In genomic region chr5:67654572-67654971, GRCm38 (mm10) we compare ENCODE assay signal across 16 mouse cellular contexts. TPM values are rescaled to one million over a fixed set of nuclear protein-coding genes. Genes with fewer than 3 reads are reported as not detected.
DNase-seq lines count a peak whose midpoint lies in the region; ATAC-seq lines count a peak whose summit lies in the region.
"Had no signal": no experiment of that assay in that cellular context is flagged by ENCODE, and none has a peak within 500 bp of the region (broad histone marks: within the 10 kb centered on the region; RNA-seq: fewer than 3 reads in every experiment).

No protein-coding gene starts in this region.

- peak; percentile 24 to 57 for DNase-seq in frontal cortex, postnatal 36 days (ENCODE audit: low spot score in 2 of 2)
- no peak for DNase-seq in frontal cortex, postnatal 10 days (ENCODE audit: low spot score in 2 of 2)
- peak; percentile 20 to 36 for DNase-seq in left cerebral cortex, postnatal 36 days (ENCODE audit: low spot score in 2 of 2)
- DNase-seq in left cerebral cortex, adult 11 months (ENCODE audit: low spot score) = no peak
- peak; percentile 23 to 36 for DNase-seq in right cerebral cortex, adult 2 months (ENCODE audit: low spot score in 2 of 2)
- DNase-seq in right cerebral cortex, postnatal 14 days = no peak
- DNase-seq in layer of hippocampus, postnatal 36 days = no peak
- DNase-seq: adrenal gland, adult 2 months; B cell, adult 2 months; heart, postnatal 14 days; kidney, adult 18-20 months; kidney, postnatal 36 days; liver; lung, adult 2 months had no signal

- intact Hi-C loops in left cerebral cortex, postnatal 36 days (cut with DNase I) = no loop called here

- no peak for ATAC-seq in megakaryocyte, adult 5-6 weeks (ENCODE audit: poor library complexity, severe bottlenecking)

RNA-seq across cellular contexts. Expression of gene Shisa3, which starts 46.9 kb away (rescaled TPM):
- total RNA-seq in left cerebral cortex, postnatal 36 days (2021) = 1 to 10 TPM; 1.2 TPM
- not detected in 2 replicates for total RNA-seq in megakaryocyte, adult 5-6 weeks (2015)
- not detected in 2 replicates for total RNA-seq in megakaryocyte, adult 5-6 weeks (2017)
- under 1 TPM; 0.38 to 0.47 TPM for total RNA-seq in layer of hippocampus, postnatal 36 days (2021)
- total RNA-seq: megakaryocyte-erythroid progenitor cell, adult 5-6 weeks had no signal

Comparison
In these comparisons a context has a peak if more than half of its experiments do, and no peak if none do; other contexts are left out.
1. DNase-seq: peak in frontal cortex, postnatal 36 days (2 of 2), left cerebral cortex, postnatal 36 days (2 of 2) and right cerebral cortex, adult 2 months (2 of 2); none in frontal cortex, postnatal 10 days (0 of 2), left cerebral cortex, adult 11 months (single experiment), right cerebral cortex, postnatal 14 days (single experiment) and layer of hippocampus, postnatal 36 days (0 of 2).